Mouse (Mus musculus): ENCODE data around the gene Naa80. TPM values are rescaled to one million over a fixed set of nuclear protein-coding genes. Genes with fewer than 3 reads are reported as not detected.

The Naa80 gene
- polyA plus RNA-seq, 1 experiment from 2014 or later, result 15.1 TPM

- H3K9ac ChIP-seq (ENCODE audit: low read length), result no peak overlapping the region
- ATAC-seq (ENCODE audit: insufficient read depth, low FRiP score, low TSS enrichment) (no peak), DNase-seq (ENCODE audit: low spot score) (no peak)
- no peaks in the 10 kb centered on the region for H3K36me3 ChIP-seq (ENCODE audit: control insufficient read depth, insufficient read depth, low read length)
- H3K27ac ChIP-seq (ENCODE audit: low read depth, low read length), result no peak overlapping the region
- no peak overlapping the region for H3K4me3 ChIP-seq (ENCODE audit: low read depth, low read length)
- H3K4me1 ChIP-seq (ENCODE audit: control insufficient read depth, insufficient read depth, low read length), result peaks cover 10% of the 10 kb centered on the region; the same call in 1 of the 2 replicates
- no peak overlapping the region for H3K4me2 ChIP-seq (ENCODE audit: low read depth)
- no peaks in the 10 kb centered on the region for H3K9me3 ChIP-seq (ENCODE audit: control insufficient read depth, low read length)
- WGBS, result 84% methylated on average over 7 of the region's 7 CpGs
- no peaks in the 10 kb centered on the region for H3K27me3 ChIP-seq (ENCODE audit: control insufficient read depth, insufficient read depth, low read length)
Observed at GRCm38 (mm10) chr9:107582509-107583062, 3.9 kb downstream of the Naa80 start.

- Histone ChIP-seq H3K9me3 (ENCODE audit: control insufficient read depth, low read length) (no peaks in the 10 kb centered on the region), H3K27me3 (ENCODE audit: control insufficient read depth, insufficient read depth, low read length) (no peaks in the 10 kb centered on the region), H3K9ac (ENCODE audit: low read length) (no peak overlapping the region), H3K4me1 (ENCODE audit: control insufficient read depth, insufficient read depth, low read length) (peaks cover 11% of the 10 kb centered on the region), H3K36me3 (ENCODE audit: control insufficient read depth, insufficient read depth, low read length) (no peaks in the 10 kb centered on the region), H3K4me3 (ENCODE audit: low read depth, low read length) (no peak overlapping the region), H3K27ac (ENCODE audit: low read depth, low read length) (no peak overlapping the region), H3K4me2 (ENCODE audit: low read depth) (no peak overlapping the region)
- ATAC-seq (ENCODE audit: insufficient read depth, low FRiP score, low TSS enrichment), result no peak
- DNase-seq (ENCODE audit: low spot score), result no peak
- 90% methylated on average over 14 of the region's 14 CpGs for WGBS
Observed at GRCm38 (mm10) chr9:107583174-107583573, 4.5 kb downstream of the Naa80 start.

GRCm38 (mm10) chr9:107586504-107586903 lies 7.8 kb downstream of the Naa80 start:
- H3K9me3 ChIP-seq (ENCODE audit: control insufficient read depth, low read length), result no peaks in the 10 kb centered on the region
- H3K9ac ChIP-seq (ENCODE audit: low read length), result no peak overlapping the region
- H3K4me3 ChIP-seq (ENCODE audit: low read depth, low read length), result no peak overlapping the region
- H3K4me2 ChIP-seq (ENCODE audit: low read depth), result no peak overlapping the region
- no peak overlapping the region for H3K27ac ChIP-seq (ENCODE audit: low read depth, low read length)
- H3K36me3 ChIP-seq (ENCODE audit: control insufficient read depth, insufficient read depth, low read length), result peaks cover 4% of the 10 kb centered on the region
- peaks cover 6% of the 10 kb centered on the region for H3K4me1 ChIP-seq (ENCODE audit: control insufficient read depth, insufficient read depth, low read length)
- no peak for ATAC-seq (ENCODE audit: insufficient read depth, low FRiP score, low TSS enrichment)
- DNase-seq (ENCODE audit: low spot score), result no peak
- 96% methylated on average over 5 of the region's 5 CpGs for WGBS
- H3K27me3 ChIP-seq (ENCODE audit: control insufficient read depth, insufficient read depth, low read length), result no peaks in the 10 kb centered on the region

GRCm38 (mm10) chr9:107586974-107587832 lies 8.5 kb downstream of the Naa80 start, which contains the start of gene Ifrd2:
TSS of gene Ifrd2 (plus strand) at chr9:107587642.
- Histone ChIP-seq H3K4me2 (ENCODE audit: low read depth) (peak within 1 kb of the TSS; percentile 89), H3K9me3 (ENCODE audit: control insufficient read depth, low read length) (no peaks in the 10 kb centered on the region), H3K9ac (ENCODE audit: low read length) (peak within 1 kb of the TSS; percentile 57), H3K27me3 (ENCODE audit: control insufficient read depth, insufficient read depth, low read length) (no peaks in the 10 kb centered on the region), H3K4me3 (ENCODE audit: low read depth, low read length) (peak within 1 kb of the TSS; percentile 78), H3K27ac (ENCODE audit: low read depth, low read length) (peak within 1 kb of the TSS; percentile 53; the same call in 1 of the 2 replicates), H3K4me1 (ENCODE audit: control insufficient read depth, insufficient read depth, low read length) (peaks cover 6% of the 10 kb centered on the region), H3K36me3 (ENCODE audit: control insufficient read depth, insufficient read depth, low read length) (peaks cover 8% of the 10 kb centered on the region)
- DNase-seq (ENCODE audit: low spot score) (peak; percentile 95), ATAC-seq (ENCODE audit: insufficient read depth, low FRiP score, low TSS enrichment) (peak; percentile 96)
- 13% methylated on average over 46 of the region's 46 CpGs for WGBS

- peaks cover 6% of the 10 kb centered on the region for H3K4me1 ChIP-seq (ENCODE audit: control insufficient read depth, insufficient read depth, low read length)
- DNase-seq (ENCODE audit: low spot score) (no peak), ATAC-seq (ENCODE audit: insufficient read depth, low FRiP score, low TSS enrichment) (peak; percentile 50)
- no peaks in the 10 kb centered on the region for H3K9me3 ChIP-seq (ENCODE audit: control insufficient read depth, low read length)
- peak overlapping the region; percentile 89 for H3K4me2 ChIP-seq (ENCODE audit: low read depth)
- 6% methylated on average over 33 of the region's 33 CpGs for WGBS
- H3K27ac ChIP-seq (ENCODE audit: low read depth, low read length), result peak overlapping the region; percentile 53; the same call in 1 of the 2 replicates
- peak overlapping the region; percentile 57 for H3K9ac ChIP-seq (ENCODE audit: low read length)
- H3K4me3 ChIP-seq (ENCODE audit: low read depth, low read length), result peak overlapping the region; percentile 78
- H3K27me3 ChIP-seq (ENCODE audit: control insufficient read depth, insufficient read depth, low read length), result no peaks in the 10 kb centered on the region
- H3K36me3 ChIP-seq (ENCODE audit: control insufficient read depth, insufficient read depth, low read length), result peaks cover 12% of the 10 kb centered on the region
Observed at GRCm38 (mm10) chr9:107587833-107588639, 9.3 kb downstream of the Naa80 start.

- Histone ChIP-seq H3K4me3 (ENCODE audit: low read depth, low read length) (no peak overlapping the region), H3K4me1 (ENCODE audit: control insufficient read depth, insufficient read depth, low read length) (peaks cover 6% of the 10 kb centered on the region), H3K9ac (ENCODE audit: low read length) (no peak overlapping the region), H3K4me2 (ENCODE audit: low read depth) (no peak overlapping the region), H3K36me3 (ENCODE audit: control insufficient read depth, insufficient read depth, low read length) (peaks cover 14% of the 10 kb centered on the region), H3K9me3 (ENCODE audit: control insufficient read depth, low read length) (no peaks in the 10 kb centered on the region), H3K27ac (ENCODE audit: low read depth, low read length) (no peak overlapping the region), H3K27me3 (ENCODE audit: control insufficient read depth, insufficient read depth, low read length) (no peaks in the 10 kb centered on the region)
- ATAC-seq (ENCODE audit: insufficient read depth, low FRiP score, low TSS enrichment) (no peak), DNase-seq (ENCODE audit: low spot score) (no peak)
- WGBS, result 90% methylated on average over 25 of the region's 25 CpGs
Observed at GRCm38 (mm10) chr9:107590058-107590772, 11.5 kb downstream of the Naa80 start.

- ATAC-seq (ENCODE audit: insufficient read depth, low FRiP score, low TSS enrichment), result no peak
- Histone ChIP-seq H3K27me3 (ENCODE audit: control insufficient read depth, insufficient read depth, low read length) (no peaks in the 10 kb centered on the region), H3K4me3 (ENCODE audit: low read depth, low read length) (no peak overlapping the region), H3K27ac (ENCODE audit: low read depth, low read length) (no peak overlapping the region), H3K4me2 (ENCODE audit: low read depth) (no peak overlapping the region), H3K9me3 (ENCODE audit: control insufficient read depth, low read length) (no peaks in the 10 kb centered on the region), H3K36me3 (ENCODE audit: control insufficient read depth, insufficient read depth, low read length) (peaks cover 14% of the 10 kb centered on the region), H3K4me1 (ENCODE audit: control insufficient read depth, insufficient read depth, low read length) (peaks cover 6% of the 10 kb centered on the region), H3K9ac (ENCODE audit: low read length) (no peak overlapping the region)
- no peak for DNase-seq (ENCODE audit: low spot score)
- 94% methylated on average over 6 of the region's 6 CpGs for WGBS
Observed at GRCm38 (mm10) chr9:107590773-107591060, 12.0 kb downstream of the Naa80 start.

Measured in neural tube, embryonic 11.5 days (tissue).